Mouse (Mus musculus) heart, postnatal 4 days (tissue): ENCODE results near the gene Mrpl11. TPM values are rescaled to one million over a fixed set of nuclear protein-coding genes. Genes with fewer than 3 reads are reported as not detected.
"Not testable (repeated sequence)": the region's sequence is repeated elsewhere in the genome, so short reads cannot be mapped to it uniquely, and the experiment has no call there.

Experiments
- DNase-seq: peaks from one replicate; pipeline ENCODE4 v3.0.0; 2021
- total RNA-seq, 2 experiments: library from RNA; stranded (reverse); gene quantifications; 2 replicates each; pipeline ENCODE4 v1.2.3; 2021

The Mrpl11 gene
- 10 to 100 TPM; 60.9 to 63.8 TPM for total RNA-seq

- DNase-seq = peak; percentile 88
These were observed at the start of gene Mrpl11 for GRCm38 (mm10) chr19:4961928-4962601. TSS of gene Mrpl11 (plus strand) at chr19:4962147.

DNA sequence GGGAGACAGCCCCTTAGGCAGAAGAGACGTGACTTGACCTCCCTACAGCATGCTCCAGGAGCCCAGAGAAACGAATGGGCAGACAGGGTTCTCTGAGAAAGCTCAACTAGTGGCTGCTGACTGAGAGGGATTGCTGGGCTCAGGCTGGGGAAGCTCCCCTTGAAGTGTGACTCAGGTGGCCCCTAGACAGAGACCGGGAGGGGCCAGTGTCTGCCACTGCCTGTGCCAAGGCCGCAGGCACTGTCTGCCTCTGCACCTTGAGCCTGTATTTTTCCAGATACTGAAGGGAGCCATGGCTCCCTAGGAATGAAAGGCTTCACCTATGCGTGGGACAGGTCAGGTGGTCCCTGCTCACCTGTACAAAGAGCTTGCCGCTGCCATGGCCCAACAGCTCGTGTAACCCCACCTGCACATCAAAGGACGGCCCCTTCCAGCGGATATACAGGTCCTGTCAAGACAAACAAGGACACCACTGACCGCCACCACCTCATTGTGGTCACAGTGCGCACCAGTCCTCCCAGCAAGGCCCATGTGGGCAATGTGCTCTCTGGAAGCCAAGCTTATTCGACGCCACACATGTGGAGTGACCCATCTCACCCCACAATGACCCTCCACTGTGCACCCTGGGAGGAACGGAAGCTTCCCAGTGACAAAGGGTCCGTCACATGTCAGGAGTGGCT lies 45.9 kb upstream of the Mrpl11 start:
- no peak for DNase-seq

DNA sequence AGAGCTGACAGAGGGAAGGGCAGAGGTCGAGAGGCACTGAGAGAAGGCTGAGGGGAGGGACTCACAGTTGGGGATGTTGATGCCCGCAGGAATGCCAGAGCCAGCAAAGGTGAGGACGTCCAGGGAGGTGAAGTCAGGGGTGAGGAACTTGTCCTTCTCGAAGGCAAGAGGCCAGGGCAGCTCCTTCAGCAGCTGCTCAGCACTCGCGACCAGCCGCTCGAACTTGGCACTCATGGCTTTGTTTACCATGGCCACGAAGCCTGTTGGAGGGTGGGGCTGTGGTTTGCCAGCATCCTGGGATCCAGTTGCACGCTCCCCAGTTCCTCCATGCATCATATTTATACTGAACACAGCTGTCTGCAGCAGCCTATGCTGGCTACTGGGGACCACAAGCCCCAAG lies 45.1 kb upstream of the Mrpl11 start:
- no peak for DNase-seq

GRCm38 (mm10) chr19:4919652-4920051 lies 42.3 kb upstream of the Mrpl11 start:
- DNase-seq = no peak

GRCm38 (mm10) chr19:4925121-4925860 lies 36.7 kb upstream of the Mrpl11 start:
- DNase-seq = no peak

DNA sequence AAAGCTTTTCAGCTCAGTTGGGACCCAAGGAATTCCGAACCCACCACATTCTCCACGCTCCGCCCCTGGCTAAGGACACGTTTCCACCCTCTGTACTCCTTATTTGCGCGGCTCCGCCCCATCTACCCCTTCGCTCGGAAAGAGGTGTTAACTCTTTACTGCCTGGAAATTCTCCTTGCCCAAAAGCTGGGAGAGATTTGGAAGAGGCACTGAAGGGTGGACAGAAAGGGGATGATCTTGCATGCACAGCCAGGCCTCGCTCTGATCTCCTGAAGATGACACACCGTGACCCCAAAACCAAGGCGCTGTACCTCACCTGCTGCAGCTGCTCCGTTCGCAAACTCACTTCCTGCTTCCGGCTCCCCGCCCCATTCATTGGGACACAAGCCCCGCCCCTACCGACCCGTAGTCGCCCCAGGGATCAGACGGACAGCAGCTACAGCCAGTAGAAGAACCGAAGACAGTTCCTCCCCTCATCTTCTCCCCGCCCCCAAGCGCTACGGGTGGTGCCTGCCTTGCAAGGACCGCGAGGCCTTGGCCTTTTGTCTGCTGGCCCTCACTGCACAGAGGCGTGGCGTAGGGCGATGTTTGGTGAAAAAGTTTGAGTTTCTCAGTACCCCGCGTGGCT lies 33.9 kb upstream of the Mrpl11 start, which contains the start of gene Dpp3:
Gene Dpp3, minus strand, starts transcription at position 384 of the 628 bp plus-strand sequence.
- peak; percentile 100 for DNase-seq

GRCm38 (mm10) chr19:4928781-4929180 lies 33.2 kb upstream of the Mrpl11 start:
- DNase-seq = peak; percentile 18

- no peak for DNase-seq
These were observed 25.1 kb upstream of the Mrpl11 start for GRCm38 (mm10) chr19:4936896-4937295.

DNA sequence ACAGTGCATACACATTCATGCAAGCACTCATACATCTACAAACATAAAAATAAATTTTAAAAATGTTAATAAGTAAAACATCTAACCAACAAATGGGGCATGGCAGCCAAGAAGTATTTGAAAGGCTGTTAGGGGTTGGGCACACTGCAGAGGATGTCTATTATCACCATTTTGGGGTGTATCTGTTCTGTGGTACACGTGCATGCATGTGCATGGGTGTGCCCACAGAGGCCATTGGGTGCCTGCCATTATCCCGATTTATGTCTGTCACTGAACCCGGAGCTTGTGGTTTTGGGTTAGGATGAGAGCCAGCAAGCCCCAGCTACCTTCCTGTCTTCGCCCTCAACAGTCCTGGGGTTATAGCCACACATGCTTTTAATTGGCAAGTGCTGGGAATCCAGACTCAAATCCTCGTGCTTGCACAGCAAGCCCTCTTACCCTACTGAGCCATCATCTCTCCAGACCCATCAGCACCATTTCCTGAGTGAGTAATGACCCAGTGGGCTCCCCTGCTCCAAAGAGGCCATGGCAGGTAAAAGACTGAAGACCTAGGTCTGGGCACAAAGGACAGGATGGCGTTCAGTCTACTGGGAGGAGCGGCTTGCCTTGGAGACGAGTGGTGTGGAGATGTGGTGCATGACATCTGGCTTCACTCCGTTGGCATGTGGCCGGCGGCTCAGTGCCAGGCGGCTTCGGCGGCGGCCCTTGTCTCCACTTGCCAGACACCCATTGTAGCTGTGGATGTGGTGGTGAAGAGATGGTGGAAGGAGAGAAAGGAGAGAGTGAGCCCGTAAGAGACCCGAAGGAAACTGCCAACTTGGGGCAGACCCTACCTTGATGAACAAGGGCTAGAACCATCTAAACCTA lies 24.3 kb upstream of the Mrpl11 start:
- peak; percentile 17 for DNase-seq

DNA sequence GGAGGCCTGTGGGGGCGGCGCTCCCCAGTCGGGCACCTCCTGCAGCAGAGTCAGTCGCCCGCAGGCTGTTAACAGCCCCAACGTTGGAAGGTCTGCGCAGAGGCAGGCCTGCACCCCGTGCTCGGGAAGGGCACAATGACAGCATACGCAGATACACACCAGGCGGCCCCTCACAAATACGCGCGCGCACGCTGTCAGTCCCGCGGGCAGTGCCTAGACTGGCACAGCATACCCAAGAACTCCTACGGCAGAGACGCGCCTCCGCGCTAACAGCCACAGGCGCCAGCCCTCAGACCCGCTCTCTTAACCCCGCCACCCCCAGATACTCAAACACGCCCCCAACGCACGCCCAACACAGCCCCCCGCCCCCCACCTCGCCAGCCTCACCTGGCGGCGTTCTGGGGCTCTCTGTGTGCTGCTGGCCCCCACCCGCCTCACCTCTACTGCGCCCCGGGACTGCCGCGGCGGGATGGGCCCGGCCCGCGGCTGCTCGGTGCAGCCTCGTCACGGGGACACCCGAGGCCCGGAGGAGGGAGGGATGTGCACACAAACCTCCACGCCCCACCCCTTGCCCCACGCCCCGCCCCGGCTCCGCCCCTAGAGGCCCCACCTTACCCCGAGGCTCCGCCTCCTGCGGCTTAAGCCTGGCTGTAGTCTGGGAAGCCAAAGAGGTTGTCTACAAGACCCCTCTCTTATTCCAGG lies 19.2 kb upstream of the Mrpl11 start, which contains the start of gene Peli3:
Gene Peli3, minus strand, starts transcription at position 577 of the 702 bp plus-strand sequence.
- DNase-seq = peak; percentile 85

- no peak for DNase-seq
These were observed 18.7 kb upstream of the Mrpl11 start for GRCm38 (mm10) chr19:4943253-4943588.

- no peak for DNase-seq
These were observed 16.4 kb upstream of the Mrpl11 start for GRCm38 (mm10) chr19:4945540-4945939.

DNA sequence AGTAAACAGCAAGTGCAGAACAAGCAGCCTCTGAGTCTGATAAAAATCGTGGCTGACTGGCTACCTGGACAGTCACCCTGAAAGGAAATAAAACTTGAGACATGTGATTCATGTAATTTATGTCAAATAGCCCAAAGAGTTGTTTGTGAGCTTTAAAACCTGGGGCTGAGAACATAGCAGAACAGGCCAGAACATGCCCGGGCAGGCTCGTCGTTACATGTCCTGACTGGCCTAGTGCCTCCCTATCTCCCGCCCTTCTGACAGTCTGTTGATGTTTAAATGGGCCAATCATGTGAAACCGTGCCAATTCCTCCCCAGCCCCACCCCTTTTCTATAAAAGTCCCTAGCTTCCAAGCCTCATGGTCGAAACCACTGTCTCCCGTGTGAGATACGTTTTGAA lies 13.3 kb upstream of the Mrpl11 start:
- not testable (repeated sequence) for DNase-seq

DNA sequence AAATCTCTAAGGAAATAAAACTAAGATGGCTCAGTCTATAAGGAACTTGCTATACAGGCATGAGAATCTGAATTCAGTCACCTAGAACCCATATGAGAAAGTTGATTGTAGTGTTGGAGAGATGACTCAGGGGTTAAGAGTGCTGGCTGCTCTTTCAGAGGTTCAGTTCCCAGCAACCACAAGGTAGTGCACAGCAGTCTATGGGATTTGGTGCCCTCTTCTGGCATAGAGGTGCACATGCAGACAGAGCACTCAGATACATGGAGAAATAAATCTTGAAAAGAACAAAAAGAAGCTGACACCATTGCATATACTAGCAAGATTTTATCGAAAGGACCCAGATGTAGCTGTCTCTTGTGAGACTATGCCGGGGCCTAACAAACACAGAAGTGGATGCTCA lies 6.3 kb downstream of the Mrpl11 start:
- DNase-seq = no peak

GRCm38 (mm10) chr19:4981767-4982166 lies 19.8 kb downstream of the Mrpl11 start:
- DNase-seq = peak; percentile 50

DNA sequence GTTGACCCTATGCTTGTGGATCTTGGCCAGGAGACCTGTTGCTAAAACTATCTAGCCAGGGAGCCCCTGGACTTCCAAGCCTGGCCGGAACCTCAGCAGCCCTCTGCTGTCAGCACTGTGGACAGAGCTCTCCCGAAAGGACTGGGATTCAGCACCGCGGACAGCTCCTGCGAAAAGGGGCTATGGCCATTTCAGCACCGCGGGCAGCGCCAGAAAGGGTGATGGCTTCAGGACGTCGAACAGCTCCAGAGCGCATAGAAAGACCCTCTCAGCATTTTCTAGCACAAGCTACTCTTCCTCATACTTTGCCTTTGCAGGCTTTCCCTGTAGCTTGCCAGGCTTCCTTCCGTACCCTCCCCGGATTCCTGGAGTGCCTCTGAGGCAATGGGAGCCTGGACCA lies 27.1 kb downstream of the Mrpl11 start:
- DNase-seq = peak; percentile 98

- no peak for DNase-seq
These were observed 27.7 kb downstream of the Mrpl11 start for GRCm38 (mm10) chr19:4989434-4990255.

DNA sequence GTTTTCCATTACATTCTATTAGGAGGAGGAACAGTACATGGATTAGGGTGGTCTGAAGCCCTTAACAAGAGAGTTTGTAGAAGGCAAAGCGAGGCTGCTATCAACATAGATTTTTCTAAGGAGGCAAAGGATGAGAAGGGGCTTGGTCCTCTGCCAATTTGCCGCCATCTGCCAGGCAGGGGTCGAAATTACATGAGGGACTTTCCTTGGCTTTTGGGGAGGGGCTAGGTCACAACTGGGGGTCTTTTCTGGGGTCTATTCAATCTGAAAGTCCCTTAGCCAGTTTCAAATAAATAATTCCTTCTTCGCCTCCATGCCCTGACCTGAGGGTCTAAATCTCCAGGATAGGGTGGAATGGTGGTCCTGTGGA lies 28.3 kb downstream of the Mrpl11 start, which contains the start of gene Npas4:
Gene Npas4, minus strand, starts transcription at position 61 of the 370 bp plus-strand sequence.
- no peak for DNase-seq

DNA sequence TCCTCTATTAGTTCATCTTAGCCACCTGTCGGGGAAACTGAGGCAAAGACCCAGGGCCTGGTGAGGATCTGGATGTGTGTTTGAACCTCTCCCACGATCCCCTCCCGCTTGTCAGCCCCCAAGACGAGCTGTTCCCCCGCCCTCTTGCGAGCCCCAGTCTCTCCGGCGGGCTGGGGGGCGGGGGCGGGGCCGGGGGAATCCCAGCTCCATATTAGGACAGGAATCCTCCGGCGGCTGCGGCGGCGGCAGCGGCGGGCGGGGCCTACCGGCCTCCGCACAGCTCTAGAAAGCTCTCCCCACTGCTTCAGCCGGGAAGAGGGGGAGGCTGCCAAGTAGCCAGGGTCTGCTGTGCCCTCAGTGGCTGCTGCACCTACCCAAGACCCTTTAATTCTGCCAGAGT lies 28.8 kb downstream of the Mrpl11 start:
- DNase-seq = no peak

- DNase-seq = no peak
These were observed 30.4 kb downstream of the Mrpl11 start for GRCm38 (mm10) chr19:4992371-4992770.
